Mouse (Mus musculus) forebrain, postnatal 0 days (tissue): ENCODE results near the gene Tab2. TPM values are rescaled to one million over a fixed set of nuclear protein-coding genes. Genes with fewer than 3 reads are reported as not detected.
"Not testable (repeated sequence)": the region's sequence is repeated elsewhere in the genome, so short reads cannot be mapped to it uniquely, and the experiment has no call there.

Source experiments
- ATAC-seq: fragments of 200-750 bp; cut with Nextera tagmentation; 2 replicates; pipeline ENCODE4 v1.8.0; 2017; ENCODE audit warnings: mild to moderate bottlenecking, moderate library complexity
- DNase-seq: peaks from one replicate; pipeline ENCODE4 v3.0.0-alpha.2; 2015
- H3K27ac ChIP-seq: fragments of 300-500 bp; sonication (generic); 2 replicates; pipeline ENCODE4 v1.5.1; 2014; ENCODE audit warnings: low read depth, mild to moderate bottlenecking, antibody characterized with exemption, low read length, moderate library complexity, mixed read lengths
- H3K27me3 ChIP-seq: fragments of 300-500 bp; sonication (generic); 2 replicates; pipeline ENCODE4 v1.6.1; 2014; ENCODE audit warnings: mild to moderate bottlenecking, low read length, mixed read lengths; ENCODE audit not compliant: insufficient read depth
- H3K36me3 ChIP-seq: fragments of 300-500 bp; sonication (generic); 2 replicates; pipeline ENCODE4 v1.6.1; 2014; ENCODE audit warnings: mild to moderate bottlenecking, moderate library complexity; ENCODE audit not compliant: insufficient read depth
- H3K4me1 ChIP-seq: fragments of 300-500 bp; sonication (generic); 2 replicates; pipeline ENCODE4 v1.6.1; 2014; ENCODE audit warnings: antibody characterized with exemption; ENCODE audit not compliant: insufficient read depth
- H3K4me2 ChIP-seq: fragments of 300-500 bp; sonication (generic); 2 replicates; pipeline ENCODE4 v1.6.1; 2014; ENCODE audit warnings: low read depth, mild to moderate bottlenecking, moderate library complexity
- H3K4me3 ChIP-seq: fragments of 300-500 bp; sonication (generic); 2 replicates; pipeline ENCODE4 v1.5.1; 2014; ENCODE audit warnings: low read depth, low read length, mixed read lengths
- H3K9ac ChIP-seq: fragments of 300-500 bp; sonication (generic); 2 replicates; pipeline ENCODE4 v1.6.1; 2014; ENCODE audit warnings: mild to moderate bottlenecking
- H3K9me3 ChIP-seq: fragments of 300-500 bp; sonication (generic); 2 replicates; pipeline ENCODE4 v1.6.1; 2016; ENCODE audit warnings: low read length
- CTCF ChIP-seq: sonication (generic); IDR thresholded peaks from 2 replicates; pipeline ENCODE4 v1.5.1; 2016; ENCODE audit warnings: antibody characterized with exemption, control low read depth, low read depth
- WGBS: fragments of 180-500 bp; shearing (Covaris S2); extraction: QIAGEN DNeasy Blood & Tissue Kit; methylation state at CpG from one replicate; pipeline ENCODE4 v1.1.7; 2014; 5-methylcytosine and 5-hydroxymethylcytosine counted together
- polyA plus RNA-seq: library from polyadenylated mRNA; unstranded; fragments of >200 nt; fragmentation: Nextera tagmentation; extraction: Ambion mirVana; gene quantifications from 2 replicates; pipeline ENCODE4 v1.2.1, GENCODE M21; 2015
- total RNA-seq: library from RNA; depleted of rRNA; stranded (reverse); fragments of >200 nt; gene quantifications from 2 replicates; pipeline ENCODE4 v1.2.3, GENCODE M21; 2014

Tab2 gene
- total and polyA plus RNA-seq, 2 experiments from 2014 or later, result 9.8 to 62.4 TPM

DNA sequence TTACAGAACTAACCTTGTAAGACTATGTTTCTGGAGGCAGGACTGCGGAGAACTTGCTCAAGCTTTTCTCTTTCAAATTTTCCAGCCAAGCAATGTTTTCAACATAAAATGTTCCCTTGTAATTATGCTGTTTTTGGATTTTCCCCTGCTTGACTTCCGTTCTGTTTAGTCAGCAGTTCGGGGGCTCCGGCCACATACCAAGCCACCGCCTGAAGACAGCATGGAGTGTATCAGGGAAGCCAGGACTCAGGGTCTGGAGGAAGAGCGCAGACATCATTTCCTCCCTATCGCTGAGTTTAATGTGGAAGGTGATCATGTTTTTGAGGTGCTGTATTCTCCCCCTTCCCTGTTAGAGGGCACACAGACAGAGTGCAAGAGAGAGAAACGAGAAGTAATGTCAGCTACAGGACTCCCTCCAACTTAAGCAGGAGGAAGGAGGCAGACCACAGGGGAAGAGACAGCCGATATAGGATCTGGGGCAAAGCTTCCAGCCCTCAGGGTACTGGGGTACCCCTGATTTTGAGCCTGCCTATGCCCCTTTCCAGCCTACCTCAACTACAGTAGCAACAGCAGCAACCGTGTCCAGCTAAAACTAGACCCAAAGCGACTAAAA, 67.7 kb downstream of the Tab2 start:
- no peaks in the 10 kb centered on the region for H3K9me3 ChIP-seq
- TF ChIP-seq CTCF, result no peak
- no peaks in the 10 kb centered on the region for H3K36me3 ChIP-seq
- H3K4me2 ChIP-seq, result no peak overlapping the region
- no peak for ATAC-seq
- WGBS, result 87% methylated on average over 11 of the region's 11 CpGs
- H3K4me3 ChIP-seq, result no peak overlapping the region
- DNase-seq, result no peak
- H3K27ac ChIP-seq, result no peak overlapping the region
- H3K9ac ChIP-seq, result no peak overlapping the region
- H3K4me1 ChIP-seq, result no peaks in the 10 kb centered on the region
- H3K27me3 ChIP-seq, result no peaks in the 10 kb centered on the region

DNA sequence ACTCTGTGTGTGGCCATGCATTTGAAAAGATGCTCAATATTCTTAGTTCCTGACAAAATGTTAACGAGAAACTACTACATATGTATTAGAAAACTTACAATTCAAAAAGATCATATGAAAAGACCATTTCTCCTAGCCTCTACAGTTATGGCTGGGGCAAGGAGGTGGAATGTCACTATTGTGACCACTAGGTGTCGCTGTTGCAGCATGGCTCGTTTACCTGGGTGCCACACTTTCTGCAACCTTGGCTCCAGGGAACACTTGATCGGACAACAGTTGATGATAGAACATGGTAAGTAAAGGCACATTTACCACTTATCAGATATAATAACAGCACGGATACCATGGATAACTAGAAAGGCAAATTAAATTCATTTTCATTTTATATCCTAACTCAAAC, 72.5 kb downstream of the Tab2 start:
- ATAC-seq, result peak; percentile 87
- Histone ChIP-seq H3K36me3 (no peaks in the 10 kb centered on the region), H3K4me3 (no peak overlapping the region), H3K4me1 (no peaks in the 10 kb centered on the region), H3K27me3 (no peaks in the 10 kb centered on the region), H3K4me2 (no peak overlapping the region), H3K9me3 (no peaks in the 10 kb centered on the region), H3K27ac (no peak overlapping the region), H3K9ac (no peak overlapping the region)
- TF ChIP-seq CTCF, result peak; percentile 100
- 5% methylated on average over 5 of the region's 5 CpGs for WGBS
- DNase-seq, result peak; percentile 85

DNA sequence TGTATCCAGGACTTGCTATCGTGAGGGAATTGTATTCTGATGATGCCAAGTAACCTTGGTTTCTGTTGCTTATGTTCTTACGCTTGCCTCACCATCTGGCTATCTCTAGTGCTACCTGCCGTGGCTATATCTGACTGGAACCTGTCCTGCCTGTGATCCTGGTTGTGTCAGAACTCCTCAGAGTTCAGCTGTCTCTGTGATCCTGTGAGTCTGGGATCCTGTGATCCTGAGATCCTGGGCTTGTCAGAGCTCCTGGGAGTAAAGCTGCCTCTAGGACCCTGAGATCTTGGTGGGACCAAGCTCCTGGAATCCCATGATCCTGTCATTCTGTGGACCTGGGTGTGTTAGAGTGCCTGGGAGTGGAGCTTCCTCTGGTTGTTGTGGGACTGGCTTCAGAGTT, 74.1 kb downstream of the Tab2 start:
- H3K4me2 ChIP-seq, result no peak overlapping the region
- no peaks in the 10 kb centered on the region for H3K27me3 ChIP-seq
- no peaks in the 10 kb centered on the region for H3K4me1 ChIP-seq
- TF ChIP-seq CTCF, result no peak
- no peaks in the 10 kb centered on the region for H3K36me3 ChIP-seq
- 86% methylated on average over 3 of the region's 3 CpGs for WGBS
- no peak overlapping the region for H3K27ac ChIP-seq
- H3K4me3 ChIP-seq, result no peak overlapping the region
- DNase-seq, result no peak
- no peaks in the 10 kb centered on the region for H3K9me3 ChIP-seq
- H3K9ac ChIP-seq, result no peak overlapping the region
- ATAC-seq, result no peak

DNA sequence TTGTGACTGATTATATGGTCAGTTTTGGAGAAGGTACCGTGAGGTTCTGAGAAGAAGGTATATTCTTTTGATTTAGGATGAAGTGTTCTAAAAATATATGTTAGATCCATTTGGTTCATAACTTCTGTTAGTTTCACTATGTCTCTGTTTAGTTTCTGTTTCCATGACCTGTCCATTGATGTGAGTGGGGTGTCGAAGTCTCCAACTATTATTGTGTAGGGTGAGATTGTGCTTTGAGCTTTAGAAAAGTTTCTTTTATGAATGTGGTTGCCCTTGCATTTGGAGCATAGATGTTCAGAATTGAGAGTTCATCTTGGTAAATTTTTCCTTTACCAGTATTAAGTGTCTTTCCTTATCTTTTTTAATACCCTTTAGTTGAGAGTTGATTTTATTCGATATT, 75.7 kb downstream of the Tab2 start:
- not testable (repeated sequence) for DNase-seq, ATAC-seq, H3K4me2 ChIP-seq, H3K27me3 ChIP-seq, H3K36me3 ChIP-seq, H3K27ac ChIP-seq, H3K4me1 ChIP-seq, H3K4me3 ChIP-seq, H3K9ac ChIP-seq, H3K9me3 ChIP-seq
- 94% methylated on average over 3 of the region's 3 CpGs for WGBS

DNA sequence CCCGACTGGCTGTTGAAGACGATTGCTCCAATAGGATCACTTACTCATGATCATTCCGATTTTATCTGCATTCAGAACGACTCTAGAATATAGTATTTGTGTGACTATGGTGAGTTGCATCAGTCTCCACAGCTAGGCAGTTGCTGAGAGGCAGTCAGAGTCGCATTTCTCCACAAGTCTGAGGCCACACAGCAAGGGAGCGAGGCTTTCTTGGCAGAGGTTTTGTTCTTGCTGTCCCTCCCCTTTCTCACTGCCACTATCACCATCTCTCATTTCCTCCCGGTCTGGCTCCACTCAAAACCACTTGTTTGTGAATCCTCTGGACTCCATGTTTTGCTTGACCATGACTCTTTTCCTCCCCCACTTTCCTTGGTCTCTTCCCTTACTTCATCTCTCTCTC, 81.8 kb downstream of the Tab2 start:
- no peaks in the 10 kb centered on the region for H3K27me3 ChIP-seq
- no peak overlapping the region for H3K4me3 ChIP-seq
- no peaks in the 10 kb centered on the region for H3K36me3 ChIP-seq
- no peak for TF ChIP-seq CTCF
- H3K9ac ChIP-seq, result no peak overlapping the region
- no peaks in the 10 kb centered on the region for H3K4me1 ChIP-seq
- WGBS, result 89% methylated on average over 7 of the region's 7 CpGs
- DNase-seq (no peak), ATAC-seq (no peak)
- H3K4me2 ChIP-seq, result no peak overlapping the region
- H3K27ac ChIP-seq, result no peak overlapping the region
- no peaks in the 10 kb centered on the region for H3K9me3 ChIP-seq

DNA sequence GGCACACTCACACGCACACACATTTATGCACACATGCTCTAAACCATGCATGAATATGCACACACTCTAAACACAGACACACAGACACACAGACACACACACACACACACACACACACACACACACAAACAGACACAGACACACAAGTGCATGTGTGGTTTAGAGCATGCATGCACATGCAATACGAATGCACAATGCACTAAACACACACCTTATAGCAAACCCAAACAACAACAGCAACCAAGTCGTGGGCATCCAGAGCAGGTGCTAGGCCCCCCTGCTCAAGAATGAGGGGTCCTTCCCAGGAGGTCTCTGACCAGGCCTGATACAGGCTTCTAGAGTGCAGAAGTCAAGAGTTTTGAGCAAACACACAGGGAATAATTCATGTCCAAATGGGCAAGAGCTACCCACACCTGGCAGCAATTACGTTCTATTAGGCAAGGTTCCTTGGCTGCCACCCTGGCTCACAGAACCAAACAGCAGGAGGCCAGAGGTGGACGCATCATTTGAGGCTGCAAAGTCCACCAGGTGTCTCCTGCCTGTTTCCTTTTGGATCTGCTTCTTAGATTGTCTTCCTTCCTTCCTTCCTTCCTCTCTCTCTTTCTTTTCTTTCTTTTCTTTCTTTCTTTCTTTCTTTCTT, 84.5 kb downstream of the Tab2 start:
- Histone ChIP-seq H3K27ac (no peak overlapping the region), H3K36me3 (no peaks in the 10 kb centered on the region), H3K9me3 (no peaks in the 10 kb centered on the region), H3K9ac (no peak overlapping the region), H3K4me1 (no peaks in the 10 kb centered on the region), H3K4me3 (no peak overlapping the region), H3K27me3 (peaks cover 4% of the 10 kb centered on the region; the same call in 1 of the 2 replicates), H3K4me2 (no peak overlapping the region)
- WGBS, result 92% methylated on average over 5 of the region's 5 CpGs
- no peak for TF ChIP-seq CTCF
- DNase-seq, result no peak
- ATAC-seq, result no peak

DNA sequence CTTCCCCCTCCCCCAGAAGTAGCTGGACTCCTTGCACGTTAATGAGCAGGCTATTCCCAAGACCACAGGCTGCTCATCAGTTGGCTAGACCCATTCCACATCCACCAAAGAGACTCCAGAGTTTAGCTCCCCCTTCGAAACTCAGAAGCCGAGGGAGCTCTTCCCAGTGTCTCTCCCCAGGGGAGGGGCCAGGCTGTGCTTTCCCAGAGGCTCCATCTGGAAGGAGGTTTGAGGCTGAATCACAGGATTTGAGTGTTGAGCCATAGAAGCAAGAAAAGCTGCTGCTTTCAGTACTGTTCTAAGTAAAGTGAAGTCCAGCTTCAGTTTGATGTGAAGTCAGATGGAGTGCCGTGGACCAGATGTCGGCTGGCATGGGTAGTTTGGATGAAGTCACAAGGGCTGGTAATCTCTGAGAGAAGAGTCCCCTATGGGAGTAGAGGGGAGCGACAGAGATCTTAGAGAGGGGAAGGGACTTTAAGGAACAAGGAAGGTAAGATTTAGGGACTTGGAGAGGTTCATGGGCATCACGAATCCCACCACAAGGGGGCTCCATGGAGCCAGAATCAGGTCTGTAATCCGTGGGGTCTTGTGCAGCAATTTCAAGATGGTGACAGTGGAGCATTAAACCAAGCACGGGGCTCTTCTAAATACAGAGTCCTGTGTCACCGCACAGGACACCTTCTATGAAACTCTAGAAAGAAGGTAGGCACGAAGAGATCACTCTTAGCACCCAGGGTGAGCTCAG, 85.3 kb downstream of the Tab2 start:
- Histone ChIP-seq H3K9me3 (no peaks in the 10 kb centered on the region), H3K27ac (no peak overlapping the region), H3K4me3 (no peak overlapping the region), H3K27me3 (peaks cover 4% of the 10 kb centered on the region; the same call in 1 of the 2 replicates), H3K4me1 (no peaks in the 10 kb centered on the region), H3K36me3 (no peaks in the 10 kb centered on the region), H3K4me2 (no peak overlapping the region), H3K9ac (no peak overlapping the region)
- DNase-seq, result peak; percentile 45
- TF ChIP-seq CTCF, result peak; percentile 46
- WGBS, result 64% methylated on average over 11 of the region's 11 CpGs
- ATAC-seq, result peak; percentile 84
